Mouse (Mus musculus) thymus, adult 2 months (tissue): ENCODE results near the gene Clmn.

Experiments
- CTCF ChIP-seq: fragments of 200-500 bp; IDR thresholded peaks from 2 replicates; pipeline ENCODE4 v1.5.1; 2012; ENCODE audit warnings: mild to moderate bottlenecking, control low read depth, low read length, moderate library complexity, borderline replicate concordance; ENCODE audit not compliant: control insufficient read depth, poor library complexity, insufficient read depth; ENCODE audit errors: extremely low read depth
- POLR2A ChIP-seq: fragments of 200-500 bp; IDR thresholded peaks from 2 replicates; pipeline ENCODE4 v1.6.1; 2012; ENCODE audit warnings: mild to moderate bottlenecking, low read length, control low read depth, moderate library complexity; ENCODE audit not compliant: control insufficient read depth, poor library complexity, insufficient read depth; ENCODE audit errors: extremely low read depth

- TF ChIP-seq CTCF (no peak), POLR2A (no peak)
Observed at GRCm38 (mm10) chr12:104818057-104818456, 46.8 kb downstream of the Clmn start.
